Mouse (Mus musculus): Measurements from ENCODE around the gene Ctsll3. TPM values are rescaled to one million over a fixed set of nuclear protein-coding genes. Genes with fewer than 3 reads are reported as not detected.

Ctsll3 gene
- not detected for polyA plus RNA-seq (2014; fragmentation: Illumina TruSeq; extraction: RNeasy Lipid Tissue Mini Kit (QIAGEN cat#74804); ENCODE audit: low read depth, low replicate concordance)

DNA sequence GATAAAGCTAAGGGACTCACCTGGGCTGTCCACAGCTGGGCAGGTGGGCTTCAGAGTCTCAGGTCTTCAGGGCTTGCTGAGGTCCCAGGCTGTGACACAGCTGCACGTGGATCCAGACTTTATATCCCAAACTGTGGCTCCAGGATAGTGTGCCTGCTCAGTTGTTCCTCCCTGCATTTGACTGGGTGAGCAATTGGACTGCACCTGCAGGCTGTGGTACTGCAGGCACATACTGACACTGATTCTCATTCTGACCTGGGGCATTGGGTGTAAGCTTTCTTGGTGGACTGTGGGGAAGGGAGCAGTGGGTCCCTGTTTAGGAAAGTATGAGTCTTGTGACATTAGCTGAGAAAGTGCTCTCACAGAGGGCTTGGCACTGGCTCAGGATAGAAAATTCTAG, at the start of gene Ctsll3:
Gene Ctsll3 (minus strand): TSS at position 101 of the 400 bp plus-strand sequence.

DNA sequence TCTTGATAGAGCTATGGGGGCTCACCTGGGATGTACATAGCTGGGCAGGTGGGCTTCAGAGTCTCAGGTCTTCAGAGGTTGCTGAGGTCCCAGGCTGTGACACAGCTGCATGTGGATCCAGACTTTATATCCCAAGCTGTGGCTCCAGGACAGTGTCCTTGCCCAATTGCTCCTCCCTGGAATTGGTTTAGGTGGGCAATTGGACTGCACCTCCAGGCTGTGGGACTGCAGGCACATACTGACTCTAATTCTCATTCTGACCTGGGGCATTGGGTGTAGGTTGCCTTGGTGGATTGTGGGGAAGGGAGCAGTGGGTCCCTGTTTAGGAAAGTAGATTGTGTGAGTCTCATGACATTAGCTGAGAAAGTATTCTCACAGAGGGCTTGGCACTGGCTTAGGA, 16.4 kb downstream of the Ctsll3 start, which contains the start of gene BC051665:
Gene BC051665 (minus strand): TSS at position 101 of the 400 bp plus-strand sequence.

Other genes with a start within 250 kb of the Ctsll3 start
- gene Dapk1, start 200.9 kb downstream of the Ctsll3 start, polyA plus RNA-seq (2014; fragmentation: Illumina TruSeq; extraction: RNeasy Lipid Tissue Mini Kit (QIAGEN cat#74804); ENCODE audit: low read depth, low replicate concordance): 38.3 TPM
- gene BC051665, start 16.5 kb downstream of the Ctsll3 start, polyA plus RNA-seq (2014; fragmentation: Illumina TruSeq; extraction: RNeasy Lipid Tissue Mini Kit (QIAGEN cat#74804); ENCODE audit: low read depth, low replicate concordance): not detected
- gene 4930486L24Rik, start 61.6 kb upstream of the Ctsll3 start, polyA plus RNA-seq (2014; fragmentation: Illumina TruSeq; extraction: RNeasy Lipid Tissue Mini Kit (QIAGEN cat#74804); ENCODE audit: low read depth, low replicate concordance): 2.1 TPM
- gene Gm49392, start 94.0 kb upstream of the Ctsll3 start, polyA plus RNA-seq (2014; fragmentation: Illumina TruSeq; extraction: RNeasy Lipid Tissue Mini Kit (QIAGEN cat#74804); ENCODE audit: low read depth, low replicate concordance): not detected
- gene Ctla2b, start 94.6 kb upstream of the Ctsll3 start, polyA plus RNA-seq (2014; fragmentation: Illumina TruSeq; extraction: RNeasy Lipid Tissue Mini Kit (QIAGEN cat#74804); ENCODE audit: low read depth, low replicate concordance): 9.9 TPM
- not detected for gene Tpbpb, start 102.0 kb upstream of the Ctsll3 start, polyA plus RNA-seq (2014; fragmentation: Illumina TruSeq; extraction: RNeasy Lipid Tissue Mini Kit (QIAGEN cat#74804); ENCODE audit: low read depth, low replicate concordance)
- 0.82 TPM for gene Gm49393, start 132.7 kb upstream of the Ctsll3 start, polyA plus RNA-seq (2014; fragmentation: Illumina TruSeq; extraction: RNeasy Lipid Tissue Mini Kit (QIAGEN cat#74804); ENCODE audit: low read depth, low replicate concordance)
- 2.6 TPM for gene Gm49391, start 133.7 kb upstream of the Ctsll3 start, polyA plus RNA-seq (2014; fragmentation: Illumina TruSeq; extraction: RNeasy Lipid Tissue Mini Kit (QIAGEN cat#74804); ENCODE audit: low read depth, low replicate concordance)
- 38.0 TPM for gene Ctla2a, start 133.8 kb upstream of the Ctsll3 start, polyA plus RNA-seq (2014; fragmentation: Illumina TruSeq; extraction: RNeasy Lipid Tissue Mini Kit (QIAGEN cat#74804); ENCODE audit: low read depth, low replicate concordance)
- gene Tpbpa, start 139.1 kb upstream of the Ctsll3 start, polyA plus RNA-seq (2014; fragmentation: Illumina TruSeq; extraction: RNeasy Lipid Tissue Mini Kit (QIAGEN cat#74804); ENCODE audit: low read depth, low replicate concordance): not detected
- not detected for gene Ctsj, start 203.1 kb upstream of the Ctsll3 start, polyA plus RNA-seq (2014; fragmentation: Illumina TruSeq; extraction: RNeasy Lipid Tissue Mini Kit (QIAGEN cat#74804); ENCODE audit: low read depth, low replicate concordance)
- gene Ctsq, start 237.8 kb upstream of the Ctsll3 start, polyA plus RNA-seq (2014; fragmentation: Illumina TruSeq; extraction: RNeasy Lipid Tissue Mini Kit (QIAGEN cat#74804); ENCODE audit: low read depth, low replicate concordance): not detected